Mouse (Mus musculus): ENCODE measurements at regions not wholly inside any gene's neighbourhood (a gene's known extent, or its start where the extent isn't known, plus 50 kb on each side); places are given as distances from the start of the nearest gene placed in this dataset.

GRCm38 (mm10) chr13:34401031-34401430 lies 56.0 kb upstream of the Slc22a23 start:
- intact Hi-C loops (cut with DNase I; ENCODE audit: low total_unique reads): no loop called here

DNA sequence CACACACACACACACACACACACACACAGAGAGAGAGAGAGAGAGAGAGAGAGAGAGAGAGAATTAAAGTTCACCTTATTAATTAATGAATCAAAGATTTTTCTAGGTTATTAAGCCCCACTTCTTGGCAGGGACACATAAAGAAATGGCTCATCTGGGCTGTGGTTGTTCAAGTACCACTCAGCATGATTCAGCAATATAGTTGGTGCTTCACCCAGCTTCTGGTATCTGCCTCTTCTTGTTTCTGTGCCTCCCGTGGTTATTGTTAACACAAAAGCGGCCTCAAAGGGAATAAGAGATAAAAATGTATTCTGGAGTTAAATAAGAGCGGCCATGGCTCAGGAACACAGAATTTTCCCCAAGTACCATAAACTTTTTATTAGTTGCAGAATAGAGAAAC lies 53.9 kb upstream of the Slc22a23 start:
- intact Hi-C loops (cut with DNase I; ENCODE audit: low total_unique reads): no loop called here
- DNase-seq: no peak

More at GRCm38 (mm10) chr13:34401031-34401430, 56.0 kb upstream of the Slc22a23 start:
- no peak for DNase-seq

GRCm38 (mm10) chr13:34398061-34398787 lies 53.2 kb upstream of the Slc22a23 start:
- no peak for DNase-seq
- intact Hi-C loops (cut with DNase I; ENCODE audit: low total_unique reads): no loop called here

DNA sequence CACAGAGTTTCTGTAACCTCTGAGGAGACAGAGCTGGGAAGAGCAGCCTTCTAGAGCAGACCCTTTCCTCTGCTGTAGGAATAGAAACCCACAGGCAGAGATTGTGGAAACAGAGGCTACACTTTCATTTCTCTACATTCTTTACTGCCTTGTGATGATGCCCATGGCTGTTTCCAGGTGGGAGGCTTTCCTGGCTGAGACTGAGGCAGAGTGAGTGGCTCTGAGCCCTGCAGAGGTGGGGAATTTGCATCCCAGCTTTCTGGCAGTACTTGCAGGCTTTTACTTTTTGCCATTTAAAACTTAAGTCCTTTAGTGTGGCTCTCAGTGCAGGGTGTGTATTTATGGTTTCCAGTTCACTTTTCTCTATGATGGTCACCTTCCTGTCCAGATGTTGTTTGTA lies 50.5 kb upstream of the Slc22a23 start:
- DNase-seq: no peak
- intact Hi-C loops (cut with DNase I; ENCODE audit: low total_unique reads): no loop called here

- no peak for DNase-seq
- intact Hi-C loops (cut with DNase I; ENCODE audit: low total_unique reads): no loop called here
Observed at GRCm38 (mm10) chr13:34395010-34395409, 50.0 kb upstream of the Slc22a23 start.
